Mouse (Mus musculus): Measurements from ENCODE around the gene Stk38. TPM values are rescaled to one million over a fixed set of nuclear protein-coding genes. Genes with fewer than 3 reads are reported as not detected.

Gene Stk38
- polyA plus RNA-seq (2014; fragmentation: Nextera tagmentation; extraction: Ambion mirVana) = 130 and 139 TPM in 2 replicates

DNA sequence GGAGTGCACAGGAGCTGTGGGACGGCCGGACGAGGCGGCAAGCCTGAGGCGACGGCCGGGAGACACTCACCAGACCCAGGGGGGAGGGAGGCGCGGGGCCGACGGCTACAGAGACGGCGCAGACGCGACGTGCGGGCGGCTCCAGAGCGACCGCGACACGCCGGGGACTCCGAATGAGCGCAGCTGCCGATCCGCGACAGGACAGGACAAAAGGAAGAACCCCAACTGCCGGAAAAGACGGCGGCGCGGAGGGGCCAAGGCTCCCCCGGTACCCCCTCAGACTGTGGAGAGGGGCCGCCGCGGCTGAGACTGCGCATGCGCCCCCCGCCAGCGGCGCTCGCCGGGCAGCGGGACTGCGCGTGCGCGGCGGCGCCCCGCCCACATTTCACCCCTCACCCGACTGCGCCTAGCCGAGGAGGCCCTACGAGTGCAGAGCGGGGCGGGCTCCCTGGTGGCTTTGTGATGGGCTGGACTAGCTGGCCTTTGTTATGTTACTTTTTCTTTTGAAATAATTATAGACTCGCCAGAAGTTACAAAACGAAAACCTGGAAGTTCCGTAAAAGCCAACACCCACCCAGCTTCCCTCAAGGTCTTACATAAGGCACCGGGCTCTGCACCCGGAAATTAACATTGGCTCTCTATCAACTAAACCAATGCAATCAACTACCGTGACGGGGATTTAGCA lies at the start of gene Stk38:
Stk38 (minus strand) TSS at position 355 of the 685 bp plus-strand sequence.
- Histone ChIP-seq H3K36me3 (ENCODE audit: control insufficient read depth, insufficient read depth, low read length) (no peaks in the 10 kb centered on the region), H3K9me3 (ENCODE audit: control insufficient read depth, low read length) (no peaks in the 10 kb centered on the region), H3K9ac (ENCODE audit: low read length) (peak within 1 kb of the TSS; percentile 98), H3K4me2 (peak within 1 kb of the TSS; percentile 88), H3K27me3 (ENCODE audit: control insufficient read depth, insufficient read depth, low read length) (no peaks in the 10 kb centered on the region; the same call in 1 of the 2 replicates), H3K27ac (ENCODE audit: low read depth, low read length) (peak within 1 kb of the TSS; percentile 89), H3K4me3 (ENCODE audit: low read depth, low read length) (peak within 1 kb of the TSS; percentile 97), H3K4me1 (ENCODE audit: control insufficient read depth, insufficient read depth, low read length) (peaks cover 10% of the 10 kb centered on the region)
- peak; percentile 100 for DNase-seq (ENCODE audit: low spot score, missing footprints)
- WGBS = under 1% methylated on average over 64 of the region's 65 CpGs
- ATAC-seq (ENCODE audit: low FRiP score) = peak; percentile 93

DNA sequence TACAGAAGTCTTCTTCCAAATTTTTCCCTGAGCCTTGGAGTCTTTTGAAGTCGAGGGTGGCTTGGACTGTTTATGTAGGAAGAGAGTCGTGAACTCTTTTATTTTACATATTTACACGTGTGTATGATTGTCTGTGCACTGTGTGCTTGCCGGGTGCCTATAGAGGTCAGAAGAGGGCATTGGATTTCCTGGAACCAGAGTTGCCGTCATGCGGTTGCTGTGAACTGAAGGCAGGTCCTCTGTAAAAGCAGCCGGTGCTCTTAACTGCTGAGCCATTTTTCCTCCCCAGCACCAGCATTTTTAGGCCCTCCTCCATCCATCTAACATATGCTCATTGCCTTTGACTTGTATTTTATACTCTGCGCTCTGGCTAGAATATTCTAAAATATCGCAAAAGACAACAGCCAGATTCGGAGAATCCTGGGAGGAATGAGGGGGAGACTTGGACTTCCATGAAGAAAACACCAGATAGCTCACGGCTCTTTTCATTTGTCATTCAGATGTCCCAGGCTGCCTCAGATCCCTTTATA lies 49.6 kb upstream of the Stk38 start:
- no peak overlapping the region for H3K4me3 ChIP-seq (ENCODE audit: low read depth, low read length)
- no peaks in the 10 kb centered on the region for H3K27me3 ChIP-seq (ENCODE audit: control insufficient read depth, insufficient read depth, low read length)
- H3K4me2 ChIP-seq = no peak overlapping the region
- WGBS = 77% methylated on average over 11 of the region's 11 CpGs
- H3K9ac ChIP-seq (ENCODE audit: low read length) = no peak overlapping the region
- ATAC-seq (ENCODE audit: low FRiP score) (no peak), DNase-seq (ENCODE audit: low spot score, missing footprints) (no peak)
- no peaks in the 10 kb centered on the region for H3K36me3 ChIP-seq (ENCODE audit: control insufficient read depth, insufficient read depth, low read length)
- no peak overlapping the region for H3K27ac ChIP-seq (ENCODE audit: low read depth, low read length)
- no peaks in the 10 kb centered on the region for H3K9me3 ChIP-seq (ENCODE audit: control insufficient read depth, low read length)
- H3K4me1 ChIP-seq (ENCODE audit: control insufficient read depth, insufficient read depth, low read length) = peaks cover 5% of the 10 kb centered on the region

DNA sequence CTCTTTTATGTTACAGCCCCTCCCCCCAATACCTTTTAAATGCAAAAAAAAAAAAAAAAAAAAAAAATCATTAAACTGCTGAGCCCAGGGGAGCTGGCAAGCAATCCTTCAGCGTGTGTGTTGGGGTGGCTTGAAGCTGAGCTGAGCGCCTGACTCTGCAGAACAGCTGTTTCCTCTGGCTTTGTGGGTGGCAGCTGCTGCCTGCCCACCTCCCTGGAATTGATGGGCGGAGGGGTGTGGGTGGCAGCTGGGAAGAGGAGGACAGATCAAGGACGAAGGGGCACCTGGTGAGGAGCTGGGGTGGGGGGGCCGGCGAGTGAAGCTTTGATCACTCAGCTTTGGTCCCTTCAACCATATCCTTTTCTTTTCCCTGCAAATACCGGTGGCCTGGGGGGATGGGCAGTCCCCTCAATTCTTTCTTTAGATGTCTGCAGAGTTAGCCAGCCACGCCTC lies 48.9 kb upstream of the Stk38 start:
- H3K9ac ChIP-seq (ENCODE audit: low read length) = no peak overlapping the region
- WGBS = 6% methylated on average over 8 of the region's 8 CpGs
- no peak overlapping the region for H3K27ac ChIP-seq (ENCODE audit: low read depth, low read length)
- H3K36me3 ChIP-seq (ENCODE audit: control insufficient read depth, insufficient read depth, low read length) = no peaks in the 10 kb centered on the region
- peaks cover 5% of the 10 kb centered on the region for H3K4me1 ChIP-seq (ENCODE audit: control insufficient read depth, insufficient read depth, low read length)
- no peaks in the 10 kb centered on the region for H3K27me3 ChIP-seq (ENCODE audit: control insufficient read depth, insufficient read depth, low read length)
- no peak overlapping the region for H3K4me3 ChIP-seq (ENCODE audit: low read depth, low read length)
- no peaks in the 10 kb centered on the region for H3K9me3 ChIP-seq (ENCODE audit: control insufficient read depth, low read length)
- peak; percentile 85 for DNase-seq (ENCODE audit: low spot score, missing footprints)
- no peak overlapping the region for H3K4me2 ChIP-seq
- ATAC-seq (ENCODE audit: low FRiP score) = peak; percentile 57

DNA sequence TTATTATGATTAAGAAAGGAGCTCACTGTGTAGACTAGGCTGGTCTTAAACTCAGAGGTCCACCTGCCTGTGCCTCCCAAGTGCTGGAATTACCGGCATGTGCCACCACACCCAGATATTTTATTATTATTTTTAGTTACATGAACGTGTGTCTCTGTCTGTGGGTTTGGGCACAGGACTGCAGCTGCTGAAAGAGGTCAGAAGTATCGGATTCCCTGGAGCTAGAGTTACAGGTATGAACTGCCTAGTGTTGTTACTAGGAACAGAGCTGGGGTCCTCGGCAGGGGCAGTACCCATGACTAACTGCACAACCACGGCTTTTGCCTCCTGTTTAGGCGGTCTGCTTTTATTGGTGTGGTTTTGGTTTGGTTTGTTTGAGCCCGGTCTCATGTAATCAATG lies 48.4 kb upstream of the Stk38 start:
- DNase-seq (ENCODE audit: low spot score, missing footprints) (no peak), ATAC-seq (ENCODE audit: low FRiP score) (no peak)
- Histone ChIP-seq H3K4me1 (ENCODE audit: control insufficient read depth, insufficient read depth, low read length) (peaks cover 5% of the 10 kb centered on the region), H3K27me3 (ENCODE audit: control insufficient read depth, insufficient read depth, low read length) (no peaks in the 10 kb centered on the region), H3K36me3 (ENCODE audit: control insufficient read depth, insufficient read depth, low read length) (no peaks in the 10 kb centered on the region), H3K9me3 (ENCODE audit: control insufficient read depth, low read length) (no peaks in the 10 kb centered on the region), H3K27ac (ENCODE audit: low read depth, low read length) (no peak overlapping the region), H3K4me2 (no peak overlapping the region), H3K9ac (ENCODE audit: low read length) (no peak overlapping the region), H3K4me3 (ENCODE audit: low read depth, low read length) (no peak overlapping the region)
- WGBS = 45% methylated on average over 7 of the region's 7 CpGs

- Histone ChIP-seq H3K4me2 (no peak overlapping the region), H3K27me3 (ENCODE audit: control insufficient read depth, insufficient read depth, low read length) (no peaks in the 10 kb centered on the region), H3K4me3 (ENCODE audit: low read depth, low read length) (no peak overlapping the region), H3K9me3 (ENCODE audit: control insufficient read depth, low read length) (no peaks in the 10 kb centered on the region), H3K9ac (ENCODE audit: low read length) (no peak overlapping the region), H3K36me3 (ENCODE audit: control insufficient read depth, insufficient read depth, low read length) (no peaks in the 10 kb centered on the region), H3K27ac (ENCODE audit: low read depth, low read length) (no peak overlapping the region), H3K4me1 (ENCODE audit: control insufficient read depth, insufficient read depth, low read length) (peaks cover 5% of the 10 kb centered on the region)
- DNase-seq (ENCODE audit: low spot score, missing footprints) (no peak), ATAC-seq (ENCODE audit: low FRiP score) (no peak)
- 70% methylated on average over 5 of the region's 5 CpGs for WGBS
Observed at GRCm38 (mm10) chr17:29055586-29055985, 47.8 kb upstream of the Stk38 start.

- ATAC-seq (ENCODE audit: low FRiP score) (no peak), DNase-seq (ENCODE audit: low spot score, missing footprints) (no peak)
- no peak overlapping the region for H3K9ac ChIP-seq (ENCODE audit: low read length)
- H3K27me3 ChIP-seq (ENCODE audit: control insufficient read depth, insufficient read depth, low read length) = no peaks in the 10 kb centered on the region
- H3K4me3 ChIP-seq (ENCODE audit: low read depth, low read length) = no peak overlapping the region
- 82% methylated on average over 6 of the region's 6 CpGs for WGBS
- H3K9me3 ChIP-seq (ENCODE audit: control insufficient read depth, low read length) = no peaks in the 10 kb centered on the region
- H3K4me2 ChIP-seq = no peak overlapping the region
- H3K36me3 ChIP-seq (ENCODE audit: control insufficient read depth, insufficient read depth, low read length) = no peaks in the 10 kb centered on the region
- no peak overlapping the region for H3K27ac ChIP-seq (ENCODE audit: low read depth, low read length)
- peaks cover 5% of the 10 kb centered on the region for H3K4me1 ChIP-seq (ENCODE audit: control insufficient read depth, insufficient read depth, low read length)
Observed at GRCm38 (mm10) chr17:29054429-29054828, 46.6 kb upstream of the Stk38 start.

GRCm38 (mm10) chr17:29053841-29054240 lies 46.0 kb upstream of the Stk38 start:
- WGBS = 80% methylated on average over 7 of the region's 7 CpGs
- Histone ChIP-seq H3K4me2 (no peak overlapping the region), H3K9me3 (ENCODE audit: control insufficient read depth, low read length) (no peaks in the 10 kb centered on the region), H3K4me1 (ENCODE audit: control insufficient read depth, insufficient read depth, low read length) (peaks cover 5% of the 10 kb centered on the region), H3K36me3 (ENCODE audit: control insufficient read depth, insufficient read depth, low read length) (no peaks in the 10 kb centered on the region), H3K9ac (ENCODE audit: low read length) (no peak overlapping the region), H3K4me3 (ENCODE audit: low read depth, low read length) (no peak overlapping the region), H3K27me3 (ENCODE audit: control insufficient read depth, insufficient read depth, low read length) (no peaks in the 10 kb centered on the region), H3K27ac (ENCODE audit: low read depth, low read length) (no peak overlapping the region)
- ATAC-seq (ENCODE audit: low FRiP score) = no peak
- no peak for DNase-seq (ENCODE audit: low spot score, missing footprints)

DNA sequence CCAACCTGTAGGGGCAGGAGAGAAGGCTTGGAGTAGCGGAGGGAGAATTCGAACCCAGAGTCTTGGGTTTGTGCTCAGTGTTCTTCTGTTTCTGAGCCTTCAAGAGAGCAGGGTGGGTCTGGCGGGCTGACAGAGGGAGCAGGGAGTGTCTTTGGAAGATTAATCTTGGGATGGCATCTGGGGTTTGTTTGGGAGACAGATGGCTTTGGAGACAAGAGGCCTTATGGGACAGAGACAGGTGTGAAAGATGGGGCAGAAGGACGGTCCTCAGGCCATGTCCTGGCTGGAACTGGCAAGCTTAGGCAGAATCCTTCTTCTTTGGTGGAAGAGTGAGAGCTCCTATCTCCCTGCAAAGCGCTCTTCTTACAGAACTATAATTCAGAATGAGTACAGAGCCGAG lies 45.3 kb upstream of the Stk38 start:
- 88% methylated on average over 6 of the region's 6 CpGs for WGBS
- no peak for ATAC-seq (ENCODE audit: low FRiP score)
- no peak overlapping the region for H3K4me3 ChIP-seq (ENCODE audit: low read depth, low read length)

DNA sequence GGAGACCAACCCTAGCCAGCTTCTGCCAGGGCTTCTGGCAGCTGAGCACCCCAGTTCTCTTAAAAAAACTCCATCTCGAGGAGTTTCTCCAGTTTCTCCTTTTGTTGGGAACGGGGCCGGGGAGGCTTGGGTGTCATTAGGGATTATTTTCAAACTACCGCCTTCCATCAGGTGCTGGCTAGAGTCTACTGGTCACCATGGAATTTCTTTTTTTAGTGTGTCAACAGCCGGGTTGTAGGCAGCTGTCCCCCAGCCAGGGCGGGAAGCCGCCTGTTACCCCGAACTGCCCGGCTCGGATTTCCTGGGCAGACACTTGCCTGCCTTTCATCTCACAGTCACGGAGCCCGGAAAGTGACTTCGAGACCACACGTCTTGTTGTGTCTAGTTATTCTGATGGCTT lies 43.0 kb upstream of the Stk38 start:
- no peaks in the 10 kb centered on the region for H3K9me3 ChIP-seq (ENCODE audit: control insufficient read depth, low read length)
- no peak for ATAC-seq (ENCODE audit: low FRiP score)
- no peaks in the 10 kb centered on the region for H3K27me3 ChIP-seq (ENCODE audit: control insufficient read depth, insufficient read depth, low read length)
- H3K27ac ChIP-seq (ENCODE audit: low read depth, low read length) = no peak overlapping the region
- DNase-seq (ENCODE audit: low spot score, missing footprints) = no peak
- H3K4me2 ChIP-seq = no peak overlapping the region
- no peak overlapping the region for H3K4me3 ChIP-seq (ENCODE audit: low read depth, low read length)
- no peaks in the 10 kb centered on the region for H3K4me1 ChIP-seq (ENCODE audit: control insufficient read depth, insufficient read depth, low read length)
- WGBS = 60% methylated on average over 14 of the region's 14 CpGs
- H3K9ac ChIP-seq (ENCODE audit: low read length) = no peak overlapping the region
- H3K36me3 ChIP-seq (ENCODE audit: control insufficient read depth, insufficient read depth, low read length) = peaks cover 6% of the 10 kb centered on the region; the same call in 1 of the 2 replicates

More for the DNA sequence above, 45.3 kb upstream of the Stk38 start:
- Histone ChIP-seq H3K27me3 (ENCODE audit: control insufficient read depth, insufficient read depth, low read length) (no peaks in the 10 kb centered on the region), H3K9me3 (ENCODE audit: control insufficient read depth, low read length) (no peaks in the 10 kb centered on the region), H3K27ac (ENCODE audit: low read depth, low read length) (no peak overlapping the region), H3K9ac (ENCODE audit: low read length) (no peak overlapping the region), H3K36me3 (ENCODE audit: control insufficient read depth, insufficient read depth, low read length) (no peaks in the 10 kb centered on the region), H3K4me2 (no peak overlapping the region), H3K4me1 (ENCODE audit: control insufficient read depth, insufficient read depth, low read length) (peaks cover 5% of the 10 kb centered on the region)
- no peak for DNase-seq (ENCODE audit: low spot score, missing footprints)
